Mouse (Mus musculus) liver, embryonic 15.5 days (tissue): ENCODE measurements around the gene Bcam. TPM values are rescaled to one million over a fixed set of nuclear protein-coding genes. Genes with fewer than 3 reads are reported as not detected.

ENCODE experiments used
- ATAC-seq: fragments of 200-750 bp; cut with Nextera tagmentation; 2 replicates; pipeline ENCODE4 v1.8.0; 2017; ENCODE audit warnings: moderate number of reproducible peaks, mild to moderate bottlenecking, moderate library complexity; ENCODE audit not compliant: insufficient read depth
- H3K27ac ChIP-seq: fragments of 300-500 bp; sonication (generic); replicated peaks from 2 replicates; pipeline ENCODE4 v1.5.1; 2015; ENCODE audit warnings: mild to moderate bottlenecking, inconsistent platforms
- H3K27me3 ChIP-seq: fragments of 300-500 bp; sonication (generic); 2 replicates; pipeline ENCODE4 v1.6.1; 2015; ENCODE audit warnings: mild to moderate bottlenecking, inconsistent platforms
- H3K36me3 ChIP-seq: fragments of 300-500 bp; sonication (generic); replicated peaks from 2 replicates; pipeline ENCODE4 v1.6.1; 2015; ENCODE audit warnings: moderate library complexity, mild to moderate bottlenecking, inconsistent platforms
- H3K4me1 ChIP-seq: fragments of 300-500 bp; sonication (generic); replicated peaks from 2 replicates; pipeline ENCODE4 v1.6.1; 2015; ENCODE audit warnings: inconsistent platforms
- H3K4me2 ChIP-seq: fragments of 300-500 bp; sonication (generic); 2 replicates; pipeline ENCODE4 v1.6.1; 2015; ENCODE audit warnings: moderate library complexity, mild to moderate bottlenecking, inconsistent platforms
- H3K4me3 ChIP-seq: fragments of 300-500 bp; sonication (generic); replicated peaks from 2 replicates; pipeline ENCODE4 v1.5.1; 2015; ENCODE audit warnings: mild to moderate bottlenecking, inconsistent platforms
- H3K9ac ChIP-seq: fragments of 300-500 bp; sonication (generic); 2 replicates; pipeline ENCODE4 v1.6.1; 2015; ENCODE audit warnings: moderate library complexity, mild to moderate bottlenecking, inconsistent platforms
- H3K9me3 ChIP-seq: fragments of 300-500 bp; sonication (generic); replicated peaks from 2 replicates; pipeline ENCODE4 v1.6.1; 2016; ENCODE audit warnings: inconsistent platforms
- WGBS: fragments of 180-500 bp; shearing (Covaris S2); methylation state at CpG from one replicate; pipeline ENCODE4 v1.1.7; 2015; ENCODE audit warnings: mixed read lengths; ENCODE audit not compliant: insufficient replicate concordance; 5-methylcytosine and 5-hydroxymethylcytosine counted together
- polyA plus RNA-seq: library from polyadenylated mRNA; unstranded; fragments of >200 nt; fragmentation: Nextera tagmentation; extraction: Ambion mirVana; gene quantifications from 2 replicates; pipeline ENCODE4 v1.2.1, GENCODE M21; 2015

Gene Bcam
- polyA plus RNA-seq, 1 experiment from 2014 or later: 10.3 TPM

- peaks cover 20% of the 10 kb centered on the region for H3K4me1 ChIP-seq
- no peak overlapping the region for H3K27ac ChIP-seq
- H3K27me3 ChIP-seq: peaks cover 52% of the 10 kb centered on the region
- no peak overlapping the region for H3K4me2 ChIP-seq
- no peak overlapping the region for H3K4me3 ChIP-seq
- ATAC-seq: no peak
- WGBS: 26% methylated on average over 4 of the region's 4 CpGs
- H3K9ac ChIP-seq: no peak overlapping the region
- H3K36me3 ChIP-seq: no peaks in the 10 kb centered on the region
- H3K9me3 ChIP-seq: no peaks in the 10 kb centered on the region
These were observed 1.8 kb downstream of the Bcam start for GRCm38 (mm10) chr7:19769001-19769400.

GRCm38 (mm10) chr7:19768251-19768650 lies 2.6 kb downstream of the Bcam start:
- H3K27me3 ChIP-seq: peaks cover 52% of the 10 kb centered on the region
- H3K4me2 ChIP-seq: no peak overlapping the region
- ATAC-seq: no peak
- H3K27ac ChIP-seq: no peak overlapping the region
- no peak overlapping the region for H3K9ac ChIP-seq
- H3K4me3 ChIP-seq: no peak overlapping the region
- H3K9me3 ChIP-seq: no peaks in the 10 kb centered on the region
- 64% methylated on average over 14 of the region's 14 CpGs for WGBS
- no peaks in the 10 kb centered on the region for H3K36me3 ChIP-seq
- H3K4me1 ChIP-seq: peaks cover 20% of the 10 kb centered on the region

GRCm38 (mm10) chr7:19764581-19764980 lies 6.2 kb downstream of the Bcam start:
- Histone ChIP-seq H3K27me3 (peaks cover 18% of the 10 kb centered on the region), H3K9ac (no peak overlapping the region), H3K27ac (no peak overlapping the region), H3K4me2 (no peak overlapping the region), H3K36me3 (no peaks in the 10 kb centered on the region), H3K4me3 (no peak overlapping the region), H3K4me1 (peaks cover 3% of the 10 kb centered on the region), H3K9me3 (no peaks in the 10 kb centered on the region)
- ATAC-seq: no peak
- 67% methylated on average over 9 of the region's 9 CpGs for WGBS

GRCm38 (mm10) chr7:19763829-19764477 lies 6.9 kb downstream of the Bcam start:
- Histone ChIP-seq H3K4me2 (no peak overlapping the region), H3K9ac (no peak overlapping the region)
- 67% methylated on average over 13 of the region's 13 CpGs for WGBS

GRCm38 (mm10) chr7:19762283-19762682 lies 8.5 kb downstream of the Bcam start:
- Histone ChIP-seq H3K9me3 (no peaks in the 10 kb centered on the region), H3K27me3 (peaks cover 4% of the 10 kb centered on the region; the same call in 1 of the 2 replicates), H3K4me2 (no peak overlapping the region), H3K27ac (no peak overlapping the region), H3K4me1 (no peaks in the 10 kb centered on the region), H3K4me3 (no peak overlapping the region), H3K36me3 (no peaks in the 10 kb centered on the region), H3K9ac (no peak overlapping the region)
- no peak for ATAC-seq
- 67% methylated on average over 11 of the region's 11 CpGs for WGBS

More at GRCm38 (mm10) chr7:19763829-19764477, 6.9 kb downstream of the Bcam start:
- Histone ChIP-seq H3K9me3 (no peaks in the 10 kb centered on the region), H3K4me1 (no peaks in the 10 kb centered on the region; the same call in 1 of the 2 replicates), H3K27me3 (peaks cover 12% of the 10 kb centered on the region), H3K27ac (no peak overlapping the region), H3K36me3 (no peaks in the 10 kb centered on the region), H3K4me3 (no peak overlapping the region)
- ATAC-seq: no peak

GRCm38 (mm10) chr7:19760021-19760420 lies 10.8 kb downstream of the Bcam start:
- H3K4me2 ChIP-seq: no peak overlapping the region
- H3K4me1 ChIP-seq: no peaks in the 10 kb centered on the region
- peaks cover 17% of the 10 kb centered on the region; the same call in 1 of the 2 replicates for H3K27me3 ChIP-seq
- 75% methylated on average over 13 of the region's 13 CpGs for WGBS
- no peak overlapping the region for H3K9ac ChIP-seq
- H3K9me3 ChIP-seq: no peaks in the 10 kb centered on the region
- H3K4me3 ChIP-seq: no peak overlapping the region
- H3K36me3 ChIP-seq: no peaks in the 10 kb centered on the region
- ATAC-seq: no peak
- no peak overlapping the region for H3K27ac ChIP-seq

GRCm38 (mm10) chr7:19758623-19759022 lies 12.2 kb downstream of the Bcam start:
- WGBS: 70% methylated on average over 13 of the region's 13 CpGs
- peaks cover 17% of the 10 kb centered on the region; the same call in 1 of the 2 replicates for H3K27me3 ChIP-seq
- no peak overlapping the region for H3K27ac ChIP-seq
- no peak overlapping the region for H3K9ac ChIP-seq
- no peak overlapping the region for H3K4me2 ChIP-seq
- H3K9me3 ChIP-seq: no peaks in the 10 kb centered on the region
- H3K4me3 ChIP-seq: no peak overlapping the region
- no peak for ATAC-seq
- no peaks in the 10 kb centered on the region for H3K4me1 ChIP-seq
- H3K36me3 ChIP-seq: no peaks in the 10 kb centered on the region

- H3K9ac ChIP-seq: no peak overlapping the region
- no peak overlapping the region for H3K27ac ChIP-seq
- no peak for ATAC-seq
- H3K9me3 ChIP-seq: no peaks in the 10 kb centered on the region
- WGBS: 37% methylated on average over 23 of the region's 24 CpGs
- no peak overlapping the region for H3K4me3 ChIP-seq
- H3K4me2 ChIP-seq: no peak overlapping the region
- H3K4me1 ChIP-seq: 0 out of 2 replicates have a peak, but pooled peaks cover 1% of the 10 kb centered on the region
- H3K27me3 ChIP-seq: peaks cover 17% of the 10 kb centered on the region; the same call in 1 of the 2 replicates
- H3K36me3 ChIP-seq: no peaks in the 10 kb centered on the region
These were observed 14.7 kb downstream of the Bcam start for GRCm38 (mm10) chr7:19755851-19756786.

- 53% methylated on average over 2 of the region's 2 CpGs for WGBS
- H3K4me3 ChIP-seq: no peak overlapping the region
- no peaks in the 10 kb centered on the region for H3K36me3 ChIP-seq
- H3K4me1 ChIP-seq: peaks cover 12% of the 10 kb centered on the region
- ATAC-seq: no peak
- no peaks in the 10 kb centered on the region for H3K9me3 ChIP-seq
- no peak overlapping the region for H3K4me2 ChIP-seq
- peaks cover 17% of the 10 kb centered on the region; the same call in 1 of the 2 replicates for H3K27me3 ChIP-seq
- no peak overlapping the region for H3K27ac ChIP-seq
- no peak overlapping the region for H3K9ac ChIP-seq
These were observed 15.8 kb downstream of the Bcam start for GRCm38 (mm10) chr7:19755008-19755407.

- no peak overlapping the region for H3K4me3 ChIP-seq
- H3K4me2 ChIP-seq: no peak overlapping the region
- no peak for ATAC-seq
- H3K9me3 ChIP-seq: no peaks in the 10 kb centered on the region
- H3K9ac ChIP-seq: no peak overlapping the region
- H3K27me3 ChIP-seq: peaks cover 17% of the 10 kb centered on the region; the same call in 1 of the 2 replicates
- H3K36me3 ChIP-seq: no peaks in the 10 kb centered on the region
- H3K4me1 ChIP-seq: peaks cover 22% of the 10 kb centered on the region
- no peak overlapping the region for H3K27ac ChIP-seq
- WGBS: 67% methylated on average over 1 of the region's 1 CpGs
These were observed 16.8 kb downstream of the Bcam start for GRCm38 (mm10) chr7:19754065-19754464.

GRCm38 (mm10) chr7:19753587-19753986 lies 17.2 kb downstream of the Bcam start:
- whole genome bisulfite sequencing: 32% methylated on average over 7 of the region's 7 CpGs
- Histone ChIP-seq H3K36me3 (no peaks in the 10 kb centered on the region), H3K4me1 (peaks cover 27% of the 10 kb centered on the region), H3K9me3 (no peaks in the 10 kb centered on the region), H3K4me2 (no peak overlapping the region), H3K4me3 (no peak overlapping the region), H3K27ac (no peak overlapping the region), H3K27me3 (peaks cover 14% of the 10 kb centered on the region; the same call in 1 of the 2 replicates), H3K9ac (no peak overlapping the region)
- ATAC-seq: no peak
